Mouse (Mus musculus): ENCODE results near the gene Lrrc75b. TPM values are rescaled to one million over a fixed set of nuclear protein-coding genes. Genes with fewer than 3 reads are reported as not detected.

Lrrc75b gene
- total RNA-seq (2021): 1 to 10 TPM; 1.1 to 1.5 TPM

DNA sequence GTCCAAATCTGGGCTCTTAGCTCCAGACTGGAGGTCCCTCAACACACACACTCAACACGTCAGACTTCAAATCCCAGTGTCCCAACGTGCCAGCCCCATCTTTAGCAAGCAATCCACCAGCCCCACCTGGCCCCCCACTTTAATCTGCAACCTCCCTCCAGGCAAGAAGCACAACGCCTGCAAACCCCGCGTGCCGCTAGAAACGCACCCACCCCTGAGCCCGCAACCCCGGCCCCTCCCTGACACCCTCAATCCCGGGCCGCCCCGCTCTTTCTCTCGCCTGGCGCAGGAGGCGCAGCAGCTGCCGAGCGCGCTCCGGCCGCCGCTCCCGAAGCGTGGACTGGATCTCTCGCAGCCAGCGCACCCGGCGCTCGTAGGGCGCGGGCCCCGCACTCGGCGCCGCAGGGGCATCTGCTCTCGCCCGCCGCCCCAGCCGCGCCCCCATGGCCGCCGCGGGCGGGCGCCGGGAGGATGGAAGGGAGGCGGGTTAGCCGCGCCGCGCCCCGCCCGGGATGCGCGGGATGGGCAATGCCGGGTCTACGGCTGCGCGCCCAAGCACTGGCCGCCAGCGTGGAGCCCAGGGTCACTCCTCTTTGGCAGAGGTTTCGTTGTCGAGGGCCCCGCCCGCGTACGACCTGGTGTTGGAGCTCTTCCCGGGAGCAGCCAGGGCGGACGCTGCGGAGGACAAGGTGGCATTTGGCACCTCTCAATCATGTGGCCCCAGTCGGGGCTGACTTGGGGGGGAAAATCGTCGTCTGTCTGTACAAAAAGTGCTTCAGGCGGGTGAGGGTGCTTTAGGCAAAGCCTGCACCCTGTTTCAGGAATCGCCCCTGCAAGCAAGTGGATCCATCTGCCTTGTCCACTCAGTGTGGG lies at the start of gene Lrrc75b:
Gene Lrrc75b (minus strand): TSS at position 655 of the 873 bp plus-strand sequence.
- intact Hi-C loops (cut with DNase I): no loop called here
- peak; percentile 49 to 56 for DNase-seq

DNA sequence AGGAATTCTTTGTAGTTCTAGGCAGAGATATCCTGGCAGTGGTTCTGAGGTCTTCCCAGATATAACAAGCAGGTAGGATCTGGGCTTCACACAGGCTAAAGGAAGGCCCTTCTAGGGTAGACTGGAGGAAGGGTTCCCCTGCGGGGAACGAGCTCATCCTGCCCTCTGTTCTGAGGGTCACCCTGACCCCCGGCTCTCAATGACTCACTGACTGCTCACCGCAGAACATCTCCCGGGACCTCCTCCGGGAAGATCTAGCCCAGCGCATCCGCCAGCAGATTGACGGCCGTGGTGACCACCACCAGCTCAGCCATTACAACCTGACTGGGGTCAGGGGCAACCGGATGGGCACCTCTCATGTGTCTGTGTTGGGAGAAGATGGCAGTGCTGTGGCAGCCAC lies 48.8 kb upstream of the Lrrc75b start:
- intact Hi-C loops (cut with DNase I): no loop called here
- DNase-seq: no peak

DNA sequence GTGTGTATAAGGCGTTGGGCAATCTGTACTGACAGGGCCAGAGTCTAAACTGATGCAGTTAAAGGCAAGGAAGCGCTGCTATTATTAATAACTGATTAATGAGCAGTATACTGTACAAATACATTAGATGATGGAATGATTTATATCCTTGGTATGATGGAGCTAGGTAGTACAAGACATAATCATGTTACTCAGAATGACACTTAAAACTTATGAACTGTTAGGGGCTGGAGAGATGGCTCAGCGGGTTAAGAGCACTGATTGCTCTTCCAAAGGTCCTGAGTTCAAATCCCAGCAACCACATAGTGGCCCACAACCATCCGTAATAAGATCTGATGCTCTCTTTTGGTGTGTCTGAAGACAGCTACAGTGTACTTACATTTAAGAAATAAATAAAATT lies 47.1 kb upstream of the Lrrc75b start:
- DNase-seq: no peak
- intact Hi-C loops (cut with DNase I): no loop called here

DNA sequence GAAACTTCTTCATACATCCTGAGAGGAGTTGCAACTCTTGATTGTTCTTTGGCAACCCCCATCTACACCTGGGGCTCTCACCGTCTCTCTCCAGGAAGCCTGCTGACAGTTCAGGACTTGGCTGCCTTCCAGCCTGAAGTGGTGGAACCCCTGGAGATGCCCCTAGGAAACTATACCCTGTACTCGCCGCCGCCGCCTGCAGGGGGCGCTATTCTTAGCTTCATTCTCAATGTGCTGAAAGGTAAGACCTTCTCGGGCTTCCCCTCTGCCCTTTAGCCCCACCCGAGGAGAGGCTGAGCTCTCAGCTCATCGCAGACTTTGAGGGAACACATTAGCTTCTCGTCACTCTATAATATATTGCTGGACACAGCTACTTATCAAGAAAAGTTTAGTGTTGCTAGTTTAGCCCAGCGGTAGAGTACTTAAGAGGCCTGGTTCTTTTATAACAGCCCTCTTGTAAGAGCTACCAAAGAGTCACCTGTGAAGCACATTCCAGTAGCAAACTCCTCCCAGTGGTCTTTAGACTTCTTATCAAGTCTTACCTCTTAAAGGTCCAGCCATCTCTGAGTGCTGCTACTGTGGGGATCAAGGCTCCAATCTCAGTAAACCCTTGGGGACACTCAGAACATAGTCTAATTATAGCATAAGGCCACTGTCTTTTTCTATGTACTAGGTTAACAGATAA lies 45.2 kb upstream of the Lrrc75b start:
- intact Hi-C loops (cut with DNase I): no loop called here
- no peak for DNase-seq

DNA sequence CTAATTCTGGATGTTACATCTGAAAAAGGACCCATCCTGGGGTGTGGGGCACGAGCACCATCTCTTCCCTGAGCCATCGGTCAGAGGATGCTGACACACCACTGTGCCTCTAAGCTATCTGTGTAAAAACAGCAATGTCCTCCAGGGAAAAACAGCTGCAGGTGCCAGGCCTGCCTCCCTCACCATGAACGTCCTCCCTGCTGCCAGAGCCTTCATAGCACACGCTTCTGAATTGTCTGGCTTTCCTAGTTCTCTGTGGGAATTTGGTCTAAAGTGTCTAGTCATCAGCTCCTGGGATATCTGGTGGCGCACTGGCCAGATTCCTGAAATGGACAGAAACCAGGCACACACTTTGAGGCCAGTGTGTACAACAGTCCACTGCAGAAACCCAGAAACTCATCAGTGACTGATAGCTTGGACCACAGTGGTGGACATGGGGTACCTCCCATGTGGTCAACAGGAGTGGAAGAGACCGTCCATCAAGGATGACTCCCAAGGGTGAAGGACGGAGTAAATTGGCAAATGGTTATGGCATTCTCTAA lies 40.1 kb upstream of the Lrrc75b start:
- intact Hi-C loops (cut with DNase I): no loop called here
- DNase-seq: no peak

DNA sequence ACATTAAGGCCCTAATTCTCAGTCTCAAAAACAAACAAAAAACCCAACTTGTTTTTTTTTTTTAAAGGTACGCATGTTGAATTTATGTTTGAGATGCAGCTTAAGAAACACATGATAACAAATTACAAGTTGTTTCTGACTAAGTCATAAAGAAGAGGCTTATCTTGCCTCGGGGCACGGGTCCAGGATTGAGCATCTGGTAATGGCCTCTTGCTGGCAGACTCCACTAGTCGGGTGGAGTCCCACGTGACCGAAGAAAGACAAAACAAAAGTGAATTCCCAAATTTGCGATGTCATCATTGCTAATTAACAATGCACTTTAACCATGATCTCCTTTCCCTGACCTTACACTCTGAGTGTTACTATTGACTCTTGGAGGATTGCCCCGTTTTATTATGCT lies 35.9 kb upstream of the Lrrc75b start:
- intact Hi-C loops (cut with DNase I): no loop called here
- peak; percentile 76 to 80 for DNase-seq

DNA sequence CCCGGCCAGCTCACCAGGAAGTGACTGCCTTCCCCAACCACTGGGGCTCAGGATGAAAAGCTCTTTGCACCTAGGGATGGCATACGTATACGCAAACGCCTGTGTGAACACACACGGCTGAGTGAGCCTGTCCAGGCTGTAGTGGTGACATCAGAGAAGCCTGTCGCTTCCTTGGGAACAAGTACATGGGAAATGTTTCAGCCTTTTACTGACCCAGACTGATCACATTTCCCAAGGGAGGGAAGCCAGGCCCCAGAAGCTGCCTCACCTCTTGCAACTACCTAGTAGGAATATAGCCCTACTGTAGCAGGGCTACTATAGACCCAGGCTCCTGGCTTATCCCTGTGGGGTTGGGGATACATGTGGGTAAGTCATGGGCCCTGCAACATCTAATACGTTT lies 32.5 kb upstream of the Lrrc75b start:
- intact Hi-C loops (cut with DNase I): no loop called here
- DNase-seq: no peak

DNA sequence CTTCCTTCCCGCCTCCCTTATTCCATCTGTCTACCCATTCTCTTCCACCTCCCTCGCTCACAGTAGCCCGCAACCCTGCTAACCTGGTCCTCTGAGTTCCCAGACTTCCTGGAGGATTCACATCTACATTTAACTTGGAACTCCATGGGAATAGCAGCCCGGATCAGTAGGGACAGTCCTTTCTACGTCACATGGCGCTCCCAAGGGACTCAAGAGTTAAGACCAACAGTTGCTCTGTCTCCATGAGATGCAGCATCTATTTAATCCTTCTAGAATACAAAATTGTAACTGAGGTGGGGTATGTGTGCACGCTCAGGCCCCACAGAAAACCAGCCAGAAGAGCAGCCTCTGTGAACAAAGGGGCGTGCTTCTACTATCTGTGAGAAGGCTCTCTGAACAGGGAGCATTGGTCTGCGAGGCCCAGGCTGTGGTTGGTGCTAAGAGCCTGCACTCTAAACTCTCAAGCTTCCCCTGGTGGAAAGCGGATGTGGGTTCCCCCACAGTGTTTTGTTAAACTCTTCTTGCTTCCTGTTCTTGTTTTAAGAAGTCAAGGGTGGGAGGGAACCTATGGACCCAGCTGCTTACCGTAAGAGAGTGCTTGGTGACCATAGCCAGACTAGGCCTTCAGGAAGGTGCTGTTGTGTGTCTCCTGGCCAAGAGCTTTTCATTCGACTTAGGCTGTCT lies 31.2 kb upstream of the Lrrc75b start:
- DNase-seq: peak; percentile 50 to 59
- intact Hi-C loops (cut with DNase I): no loop called here

DNA sequence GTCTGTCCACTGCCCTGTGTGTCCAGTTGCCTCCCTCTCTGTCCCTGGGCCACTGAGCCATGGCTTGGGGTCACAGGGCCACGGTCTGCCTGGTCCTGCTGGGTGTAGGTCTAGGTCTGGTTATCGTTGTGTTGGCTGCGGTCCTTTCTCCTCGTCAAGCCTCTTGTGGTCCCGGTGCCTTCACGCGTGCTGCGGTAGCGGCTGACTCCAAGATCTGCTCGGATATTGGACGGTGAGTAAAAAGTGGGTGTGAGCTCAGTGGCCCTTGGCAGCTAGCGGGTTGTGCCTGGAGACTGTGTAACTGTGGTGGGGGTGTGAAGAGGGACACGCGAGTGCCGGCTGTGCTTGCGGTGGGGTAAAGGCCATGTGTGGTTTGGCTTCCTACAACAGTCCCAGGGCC lies 29.5 kb upstream of the Lrrc75b start:
- intact Hi-C loops (cut with DNase I): loop anchor here (5.0 kb wide), 3 partner anchors 183 to 363 kb away; partner anchors contain the start of genes Ddt, Gm5134 and Gstt2
- peak; percentile 45 to 61 for DNase-seq

DNA sequence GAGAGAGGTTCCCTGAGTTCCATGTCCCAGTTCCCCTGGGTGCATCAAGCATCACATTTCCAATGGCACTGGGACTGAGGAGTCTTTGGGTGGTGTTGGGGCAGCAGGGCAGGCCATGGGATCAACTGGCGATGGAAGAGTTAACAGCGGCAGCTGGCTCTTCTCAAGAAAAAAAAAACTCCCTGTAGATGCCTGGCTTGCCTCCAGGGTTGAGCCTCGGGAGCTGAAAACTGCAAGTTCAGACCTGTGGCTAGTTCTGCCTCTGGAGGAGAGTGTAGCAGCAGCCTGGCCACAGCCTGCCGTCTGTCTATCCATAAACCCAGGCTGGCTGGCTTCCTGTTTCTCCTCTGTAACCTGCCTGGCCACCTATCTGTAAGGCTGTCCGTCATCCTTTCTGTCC lies 29.0 kb upstream of the Lrrc75b start, which contains the start of gene Ggt5:
Gene Ggt5 (plus strand): TSS at position 212 of the 400 bp plus-strand sequence.
- peak; percentile 63 to 75 for DNase-seq
- intact Hi-C loops (cut with DNase I): loop anchor here (5.0 kb wide), 3 partner anchors 183 to 363 kb away; partner anchors contain the start of genes Ddt, Gm5134 and Gstt2

DNA sequence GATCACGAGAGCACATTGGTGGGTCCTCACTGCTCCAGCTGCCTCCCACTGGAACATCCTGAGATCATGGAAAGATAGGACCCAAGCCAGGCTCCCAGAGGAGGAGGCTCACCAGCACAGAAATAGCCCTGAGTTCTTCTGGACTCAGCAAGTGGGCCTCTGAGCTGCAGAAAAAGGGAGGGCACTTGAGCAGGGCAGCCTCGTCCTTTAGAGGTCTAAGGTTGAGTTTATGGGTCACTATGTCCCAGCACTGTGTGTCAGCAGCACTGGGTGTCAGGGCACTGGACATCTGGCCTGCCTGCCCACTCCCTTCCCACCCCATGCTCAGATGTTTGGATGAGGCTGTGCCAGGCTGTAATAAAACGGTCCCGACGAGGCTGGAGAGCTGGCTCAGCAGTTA lies 28.2 kb upstream of the Lrrc75b start:
- intact Hi-C loops (cut with DNase I): loop anchor here (5.0 kb wide), 3 partner anchors 184 to 364 kb away; partner anchors contain the start of genes Ddt, Gm5134 and Gstt2
- peak; percentile 19 to 49 for DNase-seq

DNA sequence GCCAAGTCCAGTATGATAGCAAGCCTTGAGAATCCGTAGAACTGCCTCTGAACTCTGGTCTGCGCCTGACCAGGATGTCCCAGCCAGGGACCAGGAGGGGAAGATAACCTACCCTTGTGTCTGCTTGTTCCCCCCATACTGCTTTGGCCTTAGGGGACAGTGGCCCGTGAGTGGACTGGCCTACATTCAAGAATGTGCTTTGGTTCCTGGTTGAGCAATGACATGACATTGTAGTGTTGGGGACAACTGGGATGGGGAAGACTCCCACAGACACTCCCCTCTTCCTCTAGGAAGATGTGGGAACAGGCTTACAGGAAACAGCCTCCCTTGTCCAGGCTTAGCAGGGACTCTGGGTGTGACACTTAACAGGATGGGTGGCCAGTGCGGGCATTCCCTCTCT lies 27.7 kb upstream of the Lrrc75b start:
- intact Hi-C loops (cut with DNase I): loop anchor here (5.0 kb wide), 3 partner anchors 185 to 365 kb away; partner anchors contain the start of genes Ddt, Gm5134 and Gstt2
- DNase-seq: peak; percentile 29 to 52

DNA sequence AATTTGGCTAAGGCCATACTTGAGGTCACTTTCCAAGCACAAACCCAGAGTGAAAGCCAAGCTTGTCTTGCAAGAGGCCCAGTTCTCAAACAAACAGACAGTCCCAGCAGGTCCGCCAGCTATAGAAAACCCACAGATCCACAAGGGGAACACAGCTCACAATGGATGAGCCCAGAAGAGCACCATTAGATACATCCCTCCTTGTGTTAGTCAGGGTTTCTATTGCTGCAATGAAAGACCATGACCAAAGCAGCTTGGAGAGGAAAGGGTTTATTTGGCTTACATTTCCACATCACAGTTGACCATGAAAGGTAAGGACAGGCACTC lies 26.4 kb upstream of the Lrrc75b start:
- no peak for DNase-seq
- intact Hi-C loops (cut with DNase I): loop anchor here (1.0 to 5.0 kb wide), 5 partner anchors 49 to 366 kb away; partner anchors contain the start of genes Ddt, Gm5134 and Gstt2

DNA sequence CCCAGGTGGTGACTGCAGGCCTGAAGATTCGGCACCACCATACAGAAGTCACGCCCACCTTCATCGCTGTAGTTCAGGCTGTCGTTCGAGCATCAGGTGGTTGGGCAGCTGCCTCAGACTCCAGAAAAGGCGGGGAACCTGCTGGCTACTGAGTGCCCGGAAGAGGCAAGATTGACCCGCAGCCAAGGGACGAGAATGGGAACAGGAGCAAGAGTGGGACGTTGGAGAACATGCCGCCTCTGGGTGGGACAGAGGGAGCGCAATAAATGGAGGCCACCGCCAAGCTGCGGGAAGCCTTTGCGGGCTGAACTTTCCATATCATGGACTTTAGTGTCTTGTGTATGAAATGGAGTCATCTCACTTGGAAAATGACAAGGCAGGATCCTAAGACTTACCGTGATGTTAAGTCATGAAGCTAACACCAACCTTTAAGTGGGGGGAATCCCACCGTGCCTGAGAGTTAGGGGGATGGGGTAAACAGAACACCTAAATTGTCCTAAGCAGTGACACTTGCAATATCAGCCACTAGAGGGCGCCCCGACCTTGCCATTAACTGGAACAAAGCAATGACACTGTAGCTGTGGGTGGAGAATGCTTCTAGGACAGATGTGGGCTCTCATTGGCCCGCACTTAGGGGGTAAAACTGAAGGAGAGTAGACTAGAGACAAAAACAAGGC lies 25.9 kb upstream of the Lrrc75b start:
- intact Hi-C loops (cut with DNase I): loop anchor here (1.0 to 5.0 kb wide), 6 partner anchors 49 to 366 kb away; partner anchors contain the start of genes Ddt, Gm5134 and Gstt2
- peak; percentile 90 to 95 for DNase-seq

DNA sequence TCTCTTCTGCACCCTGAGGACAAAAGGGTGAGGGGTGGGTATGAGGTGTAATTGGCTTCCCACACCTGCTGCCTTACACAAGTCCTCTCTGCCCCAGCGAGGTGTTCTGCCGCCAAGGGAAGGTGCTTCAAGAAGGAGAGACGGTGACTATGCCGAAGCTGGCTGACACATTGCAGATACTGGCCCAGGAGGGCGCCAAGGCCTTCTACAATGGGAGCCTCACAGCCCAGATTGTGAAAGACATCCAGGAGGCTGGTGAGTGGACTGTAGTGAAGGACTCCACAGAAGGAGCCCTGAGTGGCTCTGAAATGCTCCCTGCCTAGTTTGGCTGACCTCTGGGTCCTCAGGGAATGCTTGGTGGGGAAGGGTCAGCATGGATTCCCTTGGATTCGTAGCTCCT lies 19.0 kb upstream of the Lrrc75b start:
- intact Hi-C loops (cut with DNase I): no loop called here
- DNase-seq: no peak

DNA sequence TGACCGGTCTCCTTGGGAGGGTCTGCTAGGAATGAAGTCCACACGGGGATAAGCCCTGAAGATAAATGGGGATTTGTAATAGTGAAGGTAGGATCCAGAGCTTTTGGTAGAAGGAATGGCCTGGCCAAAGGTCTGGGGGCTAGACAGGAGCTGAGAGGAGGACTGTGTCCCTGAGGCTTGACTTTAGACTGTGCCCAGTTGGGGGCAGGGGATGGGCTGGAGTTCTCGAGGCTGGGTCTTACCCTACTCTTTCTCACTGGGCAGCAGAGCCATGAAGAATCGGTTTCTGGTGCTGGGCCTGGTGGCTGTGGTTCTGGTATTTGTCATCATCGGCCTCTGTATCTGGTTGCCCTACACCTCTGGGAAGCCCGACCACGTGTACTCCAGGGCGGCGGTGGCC lies 13.8 kb upstream of the Lrrc75b start:
- intact Hi-C loops (cut with DNase I): no loop called here
- DNase-seq: no peak

DNA sequence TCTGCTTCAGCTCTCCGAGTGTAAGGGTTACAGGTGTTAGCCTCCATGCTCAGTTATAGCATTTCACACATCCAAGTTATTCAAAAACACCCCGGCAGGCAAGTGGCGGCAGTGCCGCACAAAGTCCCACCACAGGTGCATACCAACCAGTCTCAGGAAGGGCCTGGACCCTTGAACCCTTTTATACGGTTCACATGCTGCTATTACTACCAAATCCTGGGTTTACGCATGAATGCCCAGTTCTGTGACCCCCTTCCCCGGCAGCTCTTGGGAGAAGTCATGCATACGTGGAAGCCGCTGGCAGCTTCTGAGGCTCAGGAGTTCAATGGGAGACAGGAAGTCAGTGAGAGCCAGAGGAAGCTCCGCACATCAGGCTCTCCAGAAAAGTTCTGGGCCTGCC lies 13.1 kb upstream of the Lrrc75b start:
- DNase-seq: no peak
- intact Hi-C loops (cut with DNase I): no loop called here

DNA sequence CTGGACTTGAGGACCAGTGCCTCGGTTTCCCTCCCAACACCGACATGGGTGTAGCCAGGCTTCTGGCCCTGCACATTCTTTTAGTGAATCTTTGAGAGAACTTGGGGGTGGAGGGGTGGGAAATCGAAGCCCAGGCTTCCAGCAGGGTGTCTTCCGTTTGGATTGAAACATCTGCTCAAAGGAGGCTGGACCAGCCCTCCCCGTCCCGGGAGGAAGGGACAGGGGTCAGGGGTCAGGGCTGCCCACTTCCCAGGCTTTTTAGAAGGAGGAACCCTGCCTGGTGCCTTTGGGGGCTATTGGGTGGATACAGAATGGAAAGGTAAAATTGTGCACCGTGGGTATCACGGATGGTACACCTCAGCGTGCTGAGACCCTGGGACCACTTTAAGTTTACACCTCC lies 11.8 kb upstream of the Lrrc75b start:
- no peak for DNase-seq
- intact Hi-C loops (cut with DNase I): no loop called here

DNA sequence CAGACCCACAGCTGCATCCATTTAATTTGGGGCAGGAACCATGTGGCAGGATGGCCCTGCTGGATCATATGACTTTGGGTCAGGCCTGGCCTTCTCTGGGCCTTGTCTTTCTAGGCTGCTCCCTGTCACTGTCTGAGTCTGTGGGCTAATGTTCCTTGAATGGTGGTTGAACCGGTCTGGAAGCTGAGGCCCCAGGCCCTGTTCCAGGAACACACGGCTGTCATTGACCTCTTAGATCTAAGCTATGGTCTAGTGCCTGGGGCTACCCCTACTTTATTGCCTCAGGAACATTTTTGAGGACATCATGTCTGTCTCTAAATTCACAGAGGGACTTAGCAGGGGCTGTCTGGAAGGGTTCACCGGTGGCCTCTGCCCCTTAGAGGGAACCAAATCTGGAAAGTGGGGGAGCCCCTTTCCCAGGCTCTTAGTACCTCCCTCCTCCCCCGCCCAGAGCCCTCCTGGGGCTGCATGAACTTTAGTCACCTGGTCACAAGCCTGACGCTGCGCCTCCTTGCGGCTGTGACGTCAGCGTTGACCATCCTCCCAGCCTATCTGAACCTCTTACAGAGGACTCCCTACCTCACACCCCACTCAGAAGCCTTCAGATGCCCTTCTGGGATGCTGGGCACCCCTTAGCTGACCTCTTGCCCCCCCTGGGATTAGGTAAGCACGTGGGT lies 11.0 kb upstream of the Lrrc75b start:
- no peak for DNase-seq
- intact Hi-C loops (cut with DNase I): no loop called here
